Mouse (Mus musculus) right cerebral cortex, adult 2 months (tissue): ENCODE data around the gene Ptgfrn.

Experiments used
- DNase-seq, 2 experiments: peaks; one replicate each; pipeline ENCODE4 v3.0.0; 2021 to 2022; ENCODE audit warnings: low spot score in 2 of 2

Ptgfrn gene

DNA sequence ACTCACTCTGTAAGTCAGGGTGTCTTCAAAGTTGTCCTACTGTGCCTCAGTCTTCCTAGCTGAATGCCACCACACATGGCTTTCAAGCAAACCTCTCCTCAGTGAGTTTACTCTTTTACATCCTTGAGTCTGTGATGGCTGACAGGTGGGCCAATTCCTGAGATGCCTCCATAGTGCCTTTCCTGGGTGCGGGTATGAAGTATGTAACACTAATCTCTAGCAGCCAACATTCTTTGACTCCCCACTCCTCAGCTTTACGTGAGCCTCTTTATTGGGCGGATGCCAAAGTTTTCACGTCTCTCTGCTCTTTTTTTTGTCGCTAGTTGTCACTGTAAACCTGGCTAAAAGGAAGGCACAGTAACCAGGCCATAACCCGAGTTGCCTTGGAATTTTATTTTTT is 104.7 kb downstream of the Ptgfrn start:
- DNase-seq = no peak

DNA sequence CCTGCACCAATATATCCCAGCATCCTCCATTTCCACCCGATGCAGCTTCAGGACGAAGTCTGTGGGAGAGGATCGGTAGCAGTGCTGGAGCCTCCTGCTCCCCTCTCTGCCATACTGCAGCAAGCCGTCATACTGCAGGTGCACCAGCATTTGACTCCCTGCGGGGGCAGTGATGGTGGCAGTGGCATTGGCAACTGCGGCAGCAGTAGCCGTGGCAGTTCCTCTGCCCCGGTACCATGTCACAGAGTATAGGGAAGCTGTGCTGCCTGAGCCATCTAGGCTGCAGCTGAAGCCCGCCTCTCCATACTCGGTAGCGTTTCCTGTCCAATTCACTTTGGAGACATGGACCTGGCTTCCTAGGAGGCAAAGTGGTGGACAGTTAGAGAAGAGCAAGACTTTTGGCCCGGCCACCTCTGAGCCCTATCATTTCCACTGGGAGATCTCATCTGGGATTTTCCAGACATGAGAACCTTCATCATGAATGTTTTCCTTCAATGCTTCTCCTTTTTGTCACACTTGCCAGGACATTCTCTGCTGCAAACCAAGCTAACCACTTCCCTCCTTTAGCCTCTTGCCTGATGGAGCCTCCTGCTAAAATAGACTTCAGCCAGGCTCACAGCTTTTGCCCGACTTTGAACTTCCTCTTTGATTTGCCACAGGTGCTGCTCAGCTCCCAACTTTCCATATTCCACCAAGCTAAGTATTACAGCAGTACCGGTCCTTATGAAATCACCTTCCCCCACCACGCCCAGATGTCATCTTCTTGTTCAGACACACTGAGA is 106.3 kb downstream of the Ptgfrn start:
- DNase-seq = no peak

DNA sequence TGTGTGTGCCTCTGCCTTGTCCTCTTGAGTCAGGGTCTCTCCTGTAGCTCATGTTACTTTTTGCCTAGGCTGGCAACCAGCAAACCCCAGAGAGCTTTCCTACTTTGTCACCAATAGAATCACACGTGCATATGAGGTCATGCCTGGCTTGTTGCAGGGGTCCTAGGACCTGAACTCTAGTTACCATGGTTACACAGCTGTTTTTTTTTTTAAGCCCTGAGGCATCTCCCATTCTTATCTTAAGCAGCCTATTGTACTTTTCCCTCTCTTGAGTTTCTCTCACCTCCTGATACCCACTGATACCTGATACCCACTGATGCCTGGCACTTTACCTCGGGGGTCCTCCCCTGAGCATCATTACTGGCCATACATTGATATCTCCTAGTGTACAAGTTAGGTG is 110.3 kb downstream of the Ptgfrn start:
- no peak for DNase-seq

DNA sequence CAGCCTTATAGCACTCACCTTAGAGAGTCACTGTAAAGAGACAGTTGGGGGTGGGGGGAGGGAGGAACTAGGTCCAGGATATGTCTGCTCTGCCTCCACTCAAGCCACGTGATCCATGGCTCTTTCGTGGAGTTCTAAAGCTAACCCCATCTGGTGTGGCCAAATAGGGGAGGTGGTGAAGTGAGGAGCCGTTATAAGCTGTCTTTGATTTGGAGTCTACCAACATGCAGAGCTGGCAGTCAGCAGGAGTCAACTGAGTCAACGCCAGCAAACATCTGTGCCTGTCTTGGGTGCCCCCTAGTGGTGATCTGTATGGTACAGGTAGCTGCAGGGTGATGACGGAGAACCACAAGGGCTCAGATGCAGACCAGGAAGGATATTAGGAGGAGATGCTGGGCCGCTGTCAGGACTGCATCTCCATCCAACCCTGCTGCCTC is 111.2 kb downstream of the Ptgfrn start:
- DNase-seq = peak; percentile 71 to 75

DNA sequence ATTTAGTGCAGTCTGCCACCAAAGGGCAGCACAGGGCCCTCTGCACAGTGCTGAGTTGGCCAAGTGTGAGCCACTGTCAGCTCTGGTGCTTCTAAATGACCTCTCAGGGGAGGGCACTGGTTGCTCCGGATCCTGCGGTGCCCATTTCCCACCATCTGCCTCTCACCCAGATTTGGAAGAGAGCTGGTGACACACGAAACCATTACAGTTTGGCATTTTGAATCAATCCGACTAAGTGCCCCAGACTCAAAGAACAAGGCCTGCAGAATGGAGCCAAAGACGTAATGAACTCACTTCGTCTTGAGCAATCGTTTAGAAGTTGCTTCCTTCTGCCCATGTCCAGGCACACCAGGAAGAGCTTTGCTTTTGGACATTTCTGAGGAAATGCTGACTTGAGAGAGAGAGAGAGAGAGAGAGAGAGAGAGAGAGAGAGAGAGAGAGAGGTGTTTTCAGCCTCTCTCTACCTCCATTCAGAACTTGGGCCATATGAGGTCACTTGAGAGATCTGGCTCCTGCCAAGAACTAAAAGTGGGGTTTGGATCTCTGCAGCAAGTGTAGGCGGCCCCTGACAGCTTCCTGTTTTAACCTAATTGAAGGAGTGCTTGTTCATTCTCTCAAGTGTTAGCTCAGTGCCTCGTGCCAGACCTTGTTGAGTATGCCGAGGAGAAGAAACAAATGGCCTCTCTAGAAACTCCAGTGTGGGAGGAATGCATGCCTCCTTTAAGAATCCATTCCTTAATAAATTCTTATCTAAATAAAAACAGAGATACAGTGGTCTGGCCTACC is 112.1 kb downstream of the Ptgfrn start:
- peak; percentile 30 to 40 for DNase-seq

DNA sequence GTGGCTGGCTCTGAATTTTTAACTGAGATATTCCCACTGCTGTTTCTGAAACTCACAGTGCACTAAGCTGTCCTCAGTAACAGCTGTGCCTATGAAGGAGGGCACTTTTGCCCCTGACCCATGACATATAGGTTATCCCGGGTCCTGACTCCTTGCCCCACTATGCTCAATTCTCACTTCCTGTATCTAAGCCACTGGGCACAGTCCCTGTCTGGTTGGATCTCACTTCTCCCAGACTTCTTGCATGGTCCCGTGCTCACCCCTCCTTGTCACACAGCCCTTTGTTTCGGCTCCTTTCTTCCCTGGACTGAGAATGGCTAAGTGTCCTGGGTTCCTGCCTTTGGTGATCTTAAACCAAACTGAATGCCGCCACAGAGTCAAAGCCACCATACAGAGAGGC is 115.8 kb downstream of the Ptgfrn start:
- no peak for DNase-seq

DNA sequence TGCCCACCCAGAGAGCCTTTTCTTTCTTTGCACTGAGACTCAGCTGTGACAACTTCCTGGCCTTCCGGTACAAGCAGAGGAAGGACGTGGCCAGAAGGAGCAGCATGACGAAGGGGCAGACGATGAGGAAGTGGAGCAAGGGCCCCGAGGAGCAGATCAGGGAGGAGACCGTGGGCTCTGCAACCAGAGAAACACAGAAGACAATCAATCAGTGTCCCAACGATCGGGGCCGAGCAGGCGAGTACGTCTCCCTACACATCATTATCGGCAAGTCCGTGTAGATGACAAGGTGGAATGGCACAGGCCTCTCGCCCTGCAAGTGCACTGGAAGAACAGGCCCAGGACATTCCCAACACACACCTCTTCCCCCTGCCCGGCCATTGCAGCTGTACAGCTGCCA is 116.4 kb downstream of the Ptgfrn start:
- DNase-seq = no peak

DNA sequence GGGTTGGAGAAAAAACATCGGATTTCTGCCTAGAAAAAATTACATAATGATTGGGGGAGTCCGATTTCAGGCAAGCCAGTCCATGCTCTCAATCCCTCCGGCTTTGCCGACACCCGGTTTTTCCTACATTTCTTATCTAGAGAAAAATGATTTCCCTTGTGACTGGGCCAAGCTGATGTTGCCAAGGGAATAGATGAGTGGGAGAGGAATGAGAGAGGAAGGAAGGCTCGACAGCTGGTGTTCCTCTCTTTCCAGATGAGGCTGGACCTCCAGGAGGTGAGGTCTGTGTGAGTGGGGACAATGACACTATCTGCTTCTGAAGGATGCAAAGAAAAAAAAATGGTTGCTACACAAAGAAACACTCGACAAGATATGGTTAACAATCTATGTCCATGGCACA is 116.9 kb downstream of the Ptgfrn start:
- DNase-seq = no peak
